Mouse (Mus musculus) left cerebral cortex, adult 2 months (tissue): ENCODE measurements around the gene Fam129c. TPM values are rescaled to one million over a fixed set of nuclear protein-coding genes. Genes with fewer than 3 reads are reported as not detected.

Experiments used
- DNase-seq, 2 experiments: peaks; one replicate each; pipeline ENCODE4 v3.0.0; 2021 to 2022; ENCODE audit warnings: low spot score in 2 of 2, mixed read lengths in 1 of 2; ENCODE audit errors: extremely low spot score in 1 of 2
- H3K27ac ChIP-seq: fragments of 200-600 bp; 2 replicates; pipeline ENCODE4 v1.8.1; 2022
- H3K4me3 ChIP-seq: fragments of 200-600 bp; 2 replicates; pipeline ENCODE4 v1.8.1; 2022
- CTCF ChIP-seq: fragments of 200-600 bp; IDR thresholded peaks from 2 replicates; pipeline ENCODE4 v1.8.1; 2022; ENCODE audit warnings: antibody characterized with exemption, mild to moderate bottlenecking, moderate library complexity
- intact Hi-C: fragments of 180-260 bp; cut with DNase I; formaldehyde crosslinking; loops from one replicate; pipeline ENCODE4 v1.15.1; 2025
- total RNA-seq, 2 experiments: library from RNA; stranded (reverse); gene quantifications; 2 replicates each; pipeline ENCODE4 v1.2.3; 2021

The Fam129c gene
- total RNA-seq, 2 experiments from 2014 or later = 3.1 to 4.0 TPM

- TF ChIP-seq CTCF = no peak
- Histone ChIP-seq H3K27ac (no peak overlapping the region; the same call in 1 of the 2 replicates), H3K4me3 (no peak overlapping the region)
- no peak for DNase-seq
- intact Hi-C loops = no loop called here
These were observed 27.6 kb downstream of the Fam129c start for GRCm38 (mm10) chr8:71625088-71625487.

GRCm38 (mm10) chr8:71626753-71627152 is 29.3 kb downstream of the Fam129c start:
- intact Hi-C loops = no loop called here
- Histone ChIP-seq H3K4me3 (no peak overlapping the region), H3K27ac (no peak overlapping the region; the same call in 1 of the 2 replicates)
- DNase-seq = no peak
- no peak for TF ChIP-seq CTCF

- DNase-seq = no peak
- Histone ChIP-seq H3K4me3 (no peak overlapping the region), H3K27ac (peak overlapping the region; percentile 30; the same call in 1 of the 2 replicates)
- intact Hi-C loops = no loop called here
- no peak; the same call in none of the 2 replicates for TF ChIP-seq CTCF
These were observed 30.0 kb downstream of the Fam129c start for GRCm38 (mm10) chr8:71627265-71628099.

GRCm38 (mm10) chr8:71628396-71629095 is 31.1 kb downstream of the Fam129c start:
- Histone ChIP-seq H3K4me3 (peak overlapping the region; percentile 38), H3K27ac (peak overlapping the region; percentile 79)
- no peak for TF ChIP-seq CTCF
- intact Hi-C loops = loop anchor here (1.0 kb wide), 1 partner anchor 17 kb away; no protein-coding TSS in a partner anchor
- DNase-seq = no peak

GRCm38 (mm10) chr8:71629096-71629697 is 31.7 kb downstream of the Fam129c start:
- peak; percentile 89 to 90 for DNase-seq
- intact Hi-C loops = loop anchor here (1.0 kb wide), 1 partner anchor 18 kb away; no protein-coding TSS in a partner anchor
- peak overlapping the region; percentile 38 for H3K4me3 ChIP-seq
- H3K27ac ChIP-seq = peak overlapping the region; percentile 79
- peak; percentile 45 for TF ChIP-seq CTCF

- intact Hi-C loops = loop anchor here (1.0 kb wide), 1 partner anchor 18 kb away; no protein-coding TSS in a partner anchor
- no peak for DNase-seq
- Histone ChIP-seq H3K4me3 (peak overlapping the region; percentile 38), H3K27ac (no peak overlapping the region)
- TF ChIP-seq CTCF = no peak
These were observed 32.3 kb downstream of the Fam129c start for GRCm38 (mm10) chr8:71629781-71630212.

GRCm38 (mm10) chr8:71630761-71631160 is 33.3 kb downstream of the Fam129c start:
- H3K27ac ChIP-seq = no peak overlapping the region
- no peak for TF ChIP-seq CTCF
- H3K4me3 ChIP-seq = no peak overlapping the region
- intact Hi-C loops = no loop called here
- no peak for DNase-seq

GRCm38 (mm10) chr8:71631897-71632296 is 34.4 kb downstream of the Fam129c start:
- no peak for DNase-seq
- Histone ChIP-seq H3K4me3 (no peak overlapping the region), H3K27ac (no peak overlapping the region)
- no peak for TF ChIP-seq CTCF
- intact Hi-C loops = no loop called here

- TF ChIP-seq CTCF = peak; percentile 38
- Histone ChIP-seq H3K27ac (no peak overlapping the region), H3K4me3 (no peak overlapping the region)
- intact Hi-C loops = no loop called here
- DNase-seq = no peak
These were observed 35.7 kb downstream of the Fam129c start for GRCm38 (mm10) chr8:71633164-71633563.

- intact Hi-C loops = no loop called here
- H3K27ac ChIP-seq = no peak overlapping the region
- no peak for DNase-seq
- no peak for TF ChIP-seq CTCF
- H3K4me3 ChIP-seq = no peak overlapping the region
These were observed 36.7 kb downstream of the Fam129c start for GRCm38 (mm10) chr8:71633981-71634667.
